Mouse (Mus musculus) embryonic facial prominence, embryonic 11.5 days (tissue): ENCODE results near the gene Egr4. TPM values are rescaled to one million over a fixed set of nuclear protein-coding genes. Genes with fewer than 3 reads are reported as not detected.

Source experiments
- ATAC-seq: fragments of 200-750 bp; cut with Nextera tagmentation; replicated peaks from 2 replicates; pipeline ENCODE4 v1.8.0; 2017; ENCODE audit warnings: low read depth; ENCODE audit not compliant: insufficient number of reproducible peaks, low FRiP score, low TSS enrichment
- DNase-seq: peaks from one replicate; pipeline ENCODE4 v3.0.0-alpha.2; 2015; ENCODE audit warnings: low spot score
- H3K27ac ChIP-seq: fragments of 300-500 bp; sonication (generic); replicated peaks from 2 replicates; pipeline ENCODE4 v1.5.1; 2014; ENCODE audit warnings: mild to moderate bottlenecking, low read depth, low read length, control low read depth
- H3K27me3 ChIP-seq: fragments of 300-500 bp; sonication (generic); 2 replicates; pipeline ENCODE4 v1.6.1; 2014; ENCODE audit warnings: mild to moderate bottlenecking, low read length, moderate library complexity, mixed read lengths; ENCODE audit not compliant: control insufficient read depth, insufficient read depth
- H3K36me3 ChIP-seq: fragments of 300-500 bp; sonication (generic); replicated peaks from 2 replicates; pipeline ENCODE4 v1.6.1; 2014; ENCODE audit warnings: low read depth, mild to moderate bottlenecking, low read length, moderate library complexity, mixed read lengths; ENCODE audit not compliant: control insufficient read depth, insufficient read depth
- H3K4me1 ChIP-seq: fragments of 300-500 bp; sonication (generic); 2 replicates; pipeline ENCODE4 v1.6.1; 2014; ENCODE audit warnings: low read length, mixed read lengths; ENCODE audit not compliant: control insufficient read depth, insufficient read depth
- H3K4me2 ChIP-seq: fragments of 300-500 bp; sonication (generic); 2 replicates; pipeline ENCODE4 v1.6.1; 2014; ENCODE audit warnings: low read depth, mild to moderate bottlenecking, control low read depth, low read length, moderate library complexity
- H3K4me3 ChIP-seq: fragments of 300-500 bp; sonication (generic); 2 replicates; pipeline ENCODE4 v1.5.1; 2014; ENCODE audit warnings: low read depth, low read length, control low read depth
- H3K9ac ChIP-seq: fragments of 300-500 bp; sonication (generic); replicated peaks from 2 replicates; pipeline ENCODE4 v1.6.1; 2014; ENCODE audit warnings: mild to moderate bottlenecking, control low read depth, low read length
- H3K9me3 ChIP-seq: fragments of 300-500 bp; sonication (generic); replicated peaks from 2 replicates; pipeline ENCODE4 v1.6.1; 2016; ENCODE audit warnings: mild to moderate bottlenecking, low read length, inconsistent platforms, mixed read lengths; ENCODE audit not compliant: control insufficient read depth
- WGBS: fragments of 180-500 bp; shearing (Covaris S2); extraction: QIAGEN DNeasy Blood & Tissue Kit; methylation state at CpG from one replicate; pipeline ENCODE4 v1.1.7; 2014; 5-methylcytosine and 5-hydroxymethylcytosine counted together
- polyA plus RNA-seq: library from polyadenylated mRNA; unstranded; fragments of >200 nt; fragmentation: Nextera tagmentation; extraction: Ambion mirVana; gene quantifications from 2 replicates; pipeline ENCODE4 v1.2.1, GENCODE M21; 2014

Egr4 gene
- not detected in 2 replicates for polyA plus RNA-seq

DNA sequence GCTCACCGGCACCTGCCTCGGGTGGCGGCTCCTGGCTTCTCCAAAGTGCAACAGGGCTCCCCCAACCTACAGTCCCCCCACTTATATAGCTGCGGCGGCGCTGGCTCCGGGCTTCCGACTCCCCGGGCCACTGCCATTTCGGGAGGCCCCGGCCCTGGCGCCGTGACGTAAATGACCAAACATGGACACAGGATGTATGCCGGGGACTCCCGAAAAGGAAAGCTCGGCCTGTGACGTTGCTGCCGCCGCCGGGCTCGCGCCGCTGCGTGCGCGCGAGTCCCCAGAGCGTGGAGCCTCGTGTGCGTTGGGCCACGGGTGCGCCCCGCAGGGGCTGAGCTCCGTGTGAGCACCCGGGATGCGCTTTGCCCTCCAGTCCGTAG, at the start of gene Egr4:
TSS of gene Egr4 (minus strand) at position 59 of the 380 bp plus-strand sequence.
- H3K4me3 ChIP-seq, result peak within 1 kb of the TSS; percentile 36

GRCm38 (mm10) chr6:85562374-85562773, 49.0 kb upstream of the Egr4 start:
- H3K4me3 ChIP-seq, result no peak overlapping the region
- no peak overlapping the region for H3K4me2 ChIP-seq
- DNase-seq (no peak), ATAC-seq (no peak)
- H3K36me3 ChIP-seq, result no peaks in the 10 kb centered on the region
- H3K9me3 ChIP-seq, result no peaks in the 10 kb centered on the region
- H3K27me3 ChIP-seq, result no peaks in the 10 kb centered on the region
- WGBS, result 15% methylated on average over 1 of the region's 1 CpGs
- no peak overlapping the region for H3K9ac ChIP-seq
- H3K4me1 ChIP-seq, result no peaks in the 10 kb centered on the region
- no peak overlapping the region for H3K27ac ChIP-seq

More for the DNA sequence above, at the start of gene Egr4:
- Histone ChIP-seq H3K4me1 (peaks cover 4% of the 10 kb centered on the region), H3K4me2 (peak within 1 kb of the TSS; percentile 76), H3K9me3 (no peaks in the 10 kb centered on the region), H3K9ac (no peak within 1 kb of the TSS), H3K27ac (no peak within 1 kb of the TSS), H3K36me3 (no peaks in the 10 kb centered on the region), H3K27me3 (peaks cover 51% of the 10 kb centered on the region)
- ATAC-seq (no peak; the same call in 1 of the 2 replicates), DNase-seq (peak; percentile 67)
- WGBS, result 1% methylated on average over 38 of the region's 38 CpGs

DNA sequence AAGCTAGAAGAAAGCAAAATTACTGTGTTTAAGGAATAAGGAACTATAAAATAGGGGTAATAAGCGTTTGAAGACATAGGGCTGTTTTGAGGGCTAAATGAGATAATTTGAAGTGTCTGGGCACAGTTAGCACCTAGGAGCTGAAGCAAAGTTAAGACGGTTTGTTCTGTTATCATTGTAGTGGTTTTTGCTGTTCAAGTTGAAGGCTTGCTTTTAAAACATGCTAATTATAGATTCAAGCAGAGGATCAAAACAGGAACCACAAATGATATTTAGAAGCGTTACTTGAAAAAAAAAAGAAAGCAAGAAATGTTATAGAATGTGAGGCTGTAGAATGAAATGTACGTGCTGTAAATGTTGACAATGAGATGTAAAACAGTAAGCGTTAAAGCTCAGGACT, 34.3 kb upstream of the Egr4 start:
- no peaks in the 10 kb centered on the region for H3K9me3 ChIP-seq
- H3K27ac ChIP-seq, result no peak overlapping the region
- ATAC-seq (no peak), DNase-seq (no peak)
- no peak overlapping the region for H3K4me3 ChIP-seq
- no peak overlapping the region for H3K4me2 ChIP-seq
- no peaks in the 10 kb centered on the region for H3K36me3 ChIP-seq
- H3K27me3 ChIP-seq, result no peaks in the 10 kb centered on the region
- H3K4me1 ChIP-seq, result no peaks in the 10 kb centered on the region
- 88% methylated on average over 5 of the region's 5 CpGs for WGBS
- H3K9ac ChIP-seq, result no peak overlapping the region

GRCm38 (mm10) chr6:85544251-85544881, 31.0 kb upstream of the Egr4 start:
- Histone ChIP-seq H3K4me2 (no peak overlapping the region), H3K27me3 (no peaks in the 10 kb centered on the region), H3K4me1 (no peaks in the 10 kb centered on the region), H3K9me3 (no peaks in the 10 kb centered on the region), H3K27ac (no peak overlapping the region), H3K4me3 (no peak overlapping the region), H3K36me3 (no peaks in the 10 kb centered on the region), H3K9ac (no peak overlapping the region)
- DNase-seq (no peak), ATAC-seq (no peak)
- 48% methylated on average over 13 of the region's 13 CpGs for whole genome bisulfite sequencing

DNA sequence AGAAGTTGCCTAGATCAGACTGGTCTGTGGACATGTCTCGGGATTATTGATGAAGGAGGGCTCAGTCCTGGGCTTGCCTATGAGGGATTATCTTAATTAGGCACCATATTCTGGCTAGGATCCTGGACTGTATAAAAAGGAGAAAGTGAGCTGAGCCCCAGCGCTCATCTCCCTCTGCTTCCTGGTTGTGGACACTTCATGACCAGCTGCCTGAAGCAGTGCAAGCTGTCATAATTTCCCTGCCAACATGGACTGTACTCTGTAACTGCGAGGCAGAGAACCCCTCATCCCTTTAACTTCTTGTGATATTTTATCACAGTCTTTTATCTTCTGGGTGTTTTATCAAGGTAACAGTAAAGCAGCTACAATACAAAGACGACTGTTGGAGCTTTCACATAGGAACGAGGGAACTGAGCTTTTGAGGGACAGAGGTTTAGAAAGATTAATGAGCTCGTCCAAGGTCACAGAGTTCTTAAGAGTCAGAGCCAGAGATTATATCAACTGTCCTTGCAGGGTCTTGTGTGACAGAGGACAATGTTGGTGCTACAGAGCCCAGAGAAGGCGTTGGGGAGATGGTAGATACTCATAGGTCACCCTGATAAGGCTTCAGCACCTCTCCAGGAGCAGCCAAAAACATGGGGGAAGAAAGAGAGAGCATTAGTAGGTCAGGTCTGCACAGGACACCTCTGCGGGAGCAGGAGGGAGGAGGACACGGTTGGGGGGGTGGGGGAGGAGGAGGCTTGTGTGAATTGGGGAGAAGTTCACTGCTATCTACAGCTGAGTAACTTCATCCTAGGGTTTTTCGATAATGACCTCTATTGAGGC, 30.2 kb upstream of the Egr4 start:
- H3K4me2 ChIP-seq, result no peak overlapping the region
- no peak overlapping the region for H3K4me3 ChIP-seq
- WGBS, result 77% methylated on average over 10 of the region's 10 CpGs
- DNase-seq, result no peak
- H3K36me3 ChIP-seq, result no peaks in the 10 kb centered on the region
- no peaks in the 10 kb centered on the region for H3K4me1 ChIP-seq
- no peaks in the 10 kb centered on the region for H3K27me3 ChIP-seq
- no peak for ATAC-seq
- no peak overlapping the region for H3K9ac ChIP-seq
- no peak overlapping the region for H3K27ac ChIP-seq
- H3K9me3 ChIP-seq, result no peaks in the 10 kb centered on the region

GRCm38 (mm10) chr6:85522825-85523224, 9.4 kb upstream of the Egr4 start:
- no peaks in the 10 kb centered on the region for H3K27me3 ChIP-seq
- no peak overlapping the region for H3K4me2 ChIP-seq
- no peaks in the 10 kb centered on the region for H3K4me1 ChIP-seq
- DNase-seq (no peak), ATAC-seq (no peak)
- no peaks in the 10 kb centered on the region for H3K9me3 ChIP-seq
- 68% methylated on average over 2 of the region's 2 CpGs for WGBS
- no peaks in the 10 kb centered on the region for H3K36me3 ChIP-seq
- H3K9ac ChIP-seq, result no peak overlapping the region
- H3K4me3 ChIP-seq, result no peak overlapping the region
- H3K27ac ChIP-seq, result no peak overlapping the region

DNA sequence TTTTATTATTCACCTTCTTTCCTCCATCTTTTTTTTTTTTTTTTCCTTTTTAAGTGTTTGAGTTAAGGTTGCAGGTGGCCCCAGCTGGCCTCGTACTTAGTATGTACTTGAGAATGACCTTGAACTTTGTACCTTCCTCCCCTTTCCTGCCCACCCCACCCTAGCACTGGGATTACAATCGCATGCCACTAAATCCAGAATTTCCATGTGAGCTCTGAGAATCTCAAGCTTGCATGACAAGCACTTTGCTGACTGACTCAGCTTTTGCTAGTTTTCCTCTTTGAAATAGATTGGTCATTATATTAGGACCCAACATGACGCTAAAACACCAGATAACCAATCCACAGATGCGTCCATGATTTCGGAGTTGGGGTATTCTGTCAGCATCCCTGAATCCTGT, 8.6 kb upstream of the Egr4 start:
- ATAC-seq (no peak), DNase-seq (no peak)
- no peaks in the 10 kb centered on the region for H3K27me3 ChIP-seq
- H3K27ac ChIP-seq, result no peak overlapping the region
- no peak overlapping the region for H3K4me3 ChIP-seq
- H3K9ac ChIP-seq, result no peak overlapping the region
- no peak overlapping the region for H3K4me2 ChIP-seq
- no peaks in the 10 kb centered on the region for H3K4me1 ChIP-seq
- H3K9me3 ChIP-seq, result no peaks in the 10 kb centered on the region
- no peaks in the 10 kb centered on the region for H3K36me3 ChIP-seq
- 83% methylated on average over 5 of the region's 5 CpGs for WGBS

DNA sequence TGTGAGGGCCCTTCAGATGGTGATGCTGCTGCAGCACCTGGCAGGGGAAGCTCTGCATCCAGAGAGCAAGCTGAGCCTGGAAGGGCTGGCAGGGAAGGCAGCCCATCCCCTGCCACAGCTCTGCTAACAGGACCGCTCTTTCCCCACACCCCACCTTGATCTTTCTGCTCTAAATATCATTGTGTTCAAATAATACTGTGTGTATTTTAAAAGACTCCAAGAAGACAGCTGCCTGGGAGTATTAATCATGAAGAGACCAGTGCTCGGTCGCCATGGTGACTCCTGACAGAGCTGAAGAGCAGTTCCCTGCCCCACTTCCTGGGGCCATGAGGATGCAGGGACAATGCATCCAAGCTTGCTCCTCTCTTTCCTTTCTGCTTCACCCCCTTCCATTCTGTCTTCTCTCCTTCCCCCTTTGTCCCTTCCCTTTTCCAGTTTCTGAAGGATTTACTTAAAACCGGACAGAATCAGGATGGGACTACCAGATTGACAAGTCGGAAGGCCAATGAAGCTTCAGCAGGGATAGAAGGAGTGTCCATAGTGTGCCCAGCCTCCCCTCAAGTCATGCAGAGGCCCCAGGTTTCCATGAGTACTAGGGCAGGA, 4.8 kb upstream of the Egr4 start:
- no peak overlapping the region for H3K9ac ChIP-seq
- H3K4me1 ChIP-seq, result peaks cover under 1% of the 10 kb centered on the region; the same call in 1 of the 2 replicates
- 55% methylated on average over 5 of the region's 5 CpGs for WGBS
- no peak for ATAC-seq
- peaks cover 16% of the 10 kb centered on the region for H3K27me3 ChIP-seq
- H3K27ac ChIP-seq, result no peak overlapping the region
- no peak overlapping the region for H3K4me3 ChIP-seq
- no peak for DNase-seq
- no peak overlapping the region for H3K4me2 ChIP-seq
- H3K9me3 ChIP-seq, result no peaks in the 10 kb centered on the region
- no peaks in the 10 kb centered on the region for H3K36me3 ChIP-seq
